Mouse (Mus musculus): ENCODE results near the gene Gm16867. TPM values are rescaled to one million over a fixed set of nuclear protein-coding genes. Genes with fewer than 3 reads are reported as not detected.
"Not testable (repeated sequence)": the region's sequence is repeated elsewhere in the genome, so short reads cannot be mapped to it uniquely, and the experiment has no call there.

Gene Gm16867
- polyA plus RNA-seq, 1 experiment from 2014 or later: not detected

- not testable (repeated sequence) for H3K9me3 ChIP-seq (ENCODE audit: control insufficient read depth, low read length); H3K4me3 ChIP-seq (ENCODE audit: control insufficient read depth in 1 of 2, insufficient read depth in 1 of 2, low read depth in 1 of 2, low read length in 2 of 2); H3K27ac ChIP-seq (replicated peaks in 1 of 2; ENCODE audit: control insufficient read depth in 1 of 2, insufficient read depth in 1 of 2, low read depth in 2 of 2, low read length in 2 of 2); H3K27me3 ChIP-seq (ENCODE audit: control insufficient read depth, insufficient read depth, low read length); ATAC-seq (ENCODE audit: insufficient number of reproducible peaks, insufficient read depth, low FRiP score, low read depth); H3K36me3 ChIP-seq (ENCODE audit: control insufficient read depth, insufficient read depth, low read length); H3K4me2 ChIP-seq (ENCODE audit: low read length); H3K4me1 ChIP-seq (ENCODE audit: control insufficient read depth in 2 of 2, insufficient read depth in 2 of 2, low read length in 2 of 2); H3K9ac ChIP-seq (ENCODE audit: low read length)
- WGBS: no CpG with 5 or more reads among the region's 10 CpGs
Measured at GRCm38 (mm10) chr14:69488001-69488400, 15.2 kb downstream of the Gm16867 start.

GRCm38 (mm10) chr14:69485466-69486135 lies 17.6 kb downstream of the Gm16867 start:
- not testable (repeated sequence) for H3K9ac ChIP-seq (ENCODE audit: low read length); ATAC-seq (ENCODE audit: insufficient number of reproducible peaks, insufficient read depth, low FRiP score, low read depth); H3K4me2 ChIP-seq (ENCODE audit: low read length); H3K4me1 ChIP-seq (ENCODE audit: control insufficient read depth in 2 of 2, insufficient read depth in 2 of 2, low read length in 2 of 2); H3K4me3 ChIP-seq (ENCODE audit: control insufficient read depth in 1 of 2, insufficient read depth in 1 of 2, low read depth in 1 of 2, low read length in 2 of 2); H3K36me3 ChIP-seq (ENCODE audit: control insufficient read depth, insufficient read depth, low read length); H3K9me3 ChIP-seq (ENCODE audit: control insufficient read depth, low read length); H3K27me3 ChIP-seq (ENCODE audit: control insufficient read depth, insufficient read depth, low read length); H3K27ac ChIP-seq (replicated peaks in 1 of 2; ENCODE audit: control insufficient read depth in 1 of 2, insufficient read depth in 1 of 2, low read depth in 2 of 2, low read length in 2 of 2)
- WGBS: no CpG with 5 or more reads among the region's 18 CpGs

- not testable (repeated sequence) for H3K4me3 ChIP-seq (ENCODE audit: control insufficient read depth in 1 of 2, insufficient read depth in 1 of 2, low read depth in 1 of 2, low read length in 2 of 2); H3K9ac ChIP-seq (ENCODE audit: low read length); H3K9me3 ChIP-seq (ENCODE audit: control insufficient read depth, low read length); H3K27ac ChIP-seq (replicated peaks in 1 of 2; ENCODE audit: control insufficient read depth in 1 of 2, insufficient read depth in 1 of 2, low read depth in 2 of 2, low read length in 2 of 2); H3K4me1 ChIP-seq (ENCODE audit: control insufficient read depth in 2 of 2, insufficient read depth in 2 of 2, low read length in 2 of 2); H3K27me3 ChIP-seq (ENCODE audit: control insufficient read depth, insufficient read depth, low read length); H3K36me3 ChIP-seq (ENCODE audit: control insufficient read depth, insufficient read depth, low read length); H3K4me2 ChIP-seq (ENCODE audit: low read length); ATAC-seq (ENCODE audit: insufficient number of reproducible peaks, insufficient read depth, low FRiP score, low read depth)
- WGBS: no CpG with 5 or more reads among the region's 11 CpGs
Measured at GRCm38 (mm10) chr14:69473941-69474646, 29.1 kb downstream of the Gm16867 start.

- not testable (repeated sequence) for H3K9ac ChIP-seq (ENCODE audit: low read length); ATAC-seq (ENCODE audit: insufficient number of reproducible peaks, insufficient read depth, low FRiP score, low read depth); H3K36me3 ChIP-seq (ENCODE audit: control insufficient read depth, insufficient read depth, low read length); H3K9me3 ChIP-seq (ENCODE audit: control insufficient read depth, low read length); H3K27ac ChIP-seq (replicated peaks in 1 of 2; ENCODE audit: control insufficient read depth in 1 of 2, insufficient read depth in 1 of 2, low read depth in 2 of 2, low read length in 2 of 2); H3K4me1 ChIP-seq (ENCODE audit: control insufficient read depth in 2 of 2, insufficient read depth in 2 of 2, low read length in 2 of 2); H3K27me3 ChIP-seq (ENCODE audit: control insufficient read depth, insufficient read depth, low read length); H3K4me2 ChIP-seq (ENCODE audit: low read length); H3K4me3 ChIP-seq (ENCODE audit: control insufficient read depth in 1 of 2, insufficient read depth in 1 of 2, low read depth in 1 of 2, low read length in 2 of 2)
- no CpG with 5 or more reads among the region's 2 CpGs for WGBS
Measured at GRCm38 (mm10) chr14:69473322-69473721, 29.8 kb downstream of the Gm16867 start.

DNA sequence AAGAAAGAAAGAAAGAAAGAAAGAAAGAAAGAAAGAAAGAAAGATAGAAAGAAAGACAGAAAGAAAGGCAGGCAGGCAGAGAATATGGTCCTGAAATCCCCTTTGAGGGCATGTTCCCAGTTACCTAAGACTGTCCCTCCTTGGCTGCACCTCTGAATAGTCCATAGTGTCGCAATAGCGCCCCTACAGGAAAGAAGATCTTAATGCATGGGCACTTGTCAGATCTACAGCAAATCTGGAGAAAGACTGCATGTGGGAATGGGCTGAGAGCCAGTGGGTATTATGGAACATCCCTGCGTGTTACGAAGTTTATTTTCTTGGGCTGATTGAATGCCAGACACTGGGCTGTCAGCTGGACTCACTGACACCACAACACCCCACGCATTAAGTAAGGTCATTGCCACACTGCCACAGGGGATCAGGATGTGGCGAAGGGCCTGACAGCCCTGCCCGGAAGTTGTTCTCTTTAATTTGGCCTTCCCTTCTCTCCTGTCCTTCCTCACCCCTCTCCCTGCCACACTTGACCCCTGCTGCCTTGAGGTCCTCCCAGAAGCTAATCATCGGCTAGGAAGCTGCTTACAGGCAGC lies 32.9 kb downstream of the Gm16867 start:
- H3K9ac ChIP-seq (ENCODE audit: low read length); H3K9me3 ChIP-seq (ENCODE audit: control insufficient read depth, low read length); H3K27me3 ChIP-seq (ENCODE audit: control insufficient read depth, insufficient read depth, low read length); H3K4me1 ChIP-seq (ENCODE audit: control insufficient read depth in 2 of 2, insufficient read depth in 2 of 2, low read length in 2 of 2); ATAC-seq (ENCODE audit: insufficient number of reproducible peaks, insufficient read depth, low FRiP score, low read depth); H3K4me2 ChIP-seq (ENCODE audit: low read length); H3K36me3 ChIP-seq (ENCODE audit: control insufficient read depth, insufficient read depth, low read length); H3K4me3 ChIP-seq (ENCODE audit: control insufficient read depth in 1 of 2, insufficient read depth in 1 of 2, low read depth in 1 of 2, low read length in 2 of 2); H3K27ac ChIP-seq (replicated peaks in 1 of 2; ENCODE audit: control insufficient read depth in 1 of 2, insufficient read depth in 1 of 2, low read depth in 2 of 2, low read length in 2 of 2): not testable (repeated sequence)
- WGBS: no CpG with 5 or more reads among the region's 8 CpGs

DNA sequence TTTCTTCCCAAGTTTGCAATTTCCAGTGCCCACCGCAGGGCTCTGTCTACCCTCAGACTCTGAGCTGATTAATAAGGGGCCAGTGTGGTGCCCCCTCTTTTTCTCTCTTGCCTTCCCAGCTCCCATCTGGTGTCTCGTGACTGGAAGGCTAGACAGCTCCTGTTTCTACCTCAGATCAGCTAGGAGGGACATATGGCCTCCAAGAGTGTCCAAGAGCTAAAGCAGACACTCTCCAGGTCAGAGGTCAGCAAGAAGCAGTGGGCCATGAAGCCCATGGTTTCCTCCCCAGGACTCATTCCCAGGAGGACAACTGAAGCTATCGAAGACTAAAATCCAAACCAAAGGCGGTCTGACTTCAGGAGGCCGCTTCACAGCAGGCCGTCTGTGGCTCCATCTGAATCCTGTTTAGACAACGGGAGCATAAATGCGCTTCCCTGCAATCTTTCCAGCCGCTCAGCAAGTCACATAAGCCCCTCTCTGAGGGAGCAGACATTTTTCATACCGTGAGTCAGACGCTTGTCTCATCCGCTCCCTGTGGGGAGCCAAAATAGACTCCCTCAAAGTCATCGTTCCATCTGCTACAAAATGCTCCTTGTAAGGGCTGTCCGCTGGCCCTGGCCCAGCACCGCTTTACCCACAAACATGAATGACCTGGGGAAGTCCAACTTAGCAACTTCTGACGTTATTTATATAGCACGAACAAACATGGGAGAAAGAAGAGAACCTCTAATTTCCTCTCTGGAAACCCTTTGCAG lies 35.4 kb downstream of the Gm16867 start:
- not testable (repeated sequence) for H3K4me1 ChIP-seq (ENCODE audit: control insufficient read depth in 2 of 2, insufficient read depth in 2 of 2, low read length in 2 of 2); H3K27ac ChIP-seq (replicated peaks in 1 of 2; ENCODE audit: control insufficient read depth in 1 of 2, insufficient read depth in 1 of 2, low read depth in 2 of 2, low read length in 2 of 2); H3K4me3 ChIP-seq (ENCODE audit: control insufficient read depth in 1 of 2, insufficient read depth in 1 of 2, low read depth in 1 of 2, low read length in 2 of 2); H3K36me3 ChIP-seq (ENCODE audit: control insufficient read depth, insufficient read depth, low read length); H3K9ac ChIP-seq (ENCODE audit: low read length); H3K27me3 ChIP-seq (ENCODE audit: control insufficient read depth, insufficient read depth, low read length); ATAC-seq (ENCODE audit: insufficient number of reproducible peaks, insufficient read depth, low FRiP score, low read depth); H3K4me2 ChIP-seq (ENCODE audit: low read length); H3K9me3 ChIP-seq (ENCODE audit: control insufficient read depth, low read length)
- WGBS: no CpG with 5 or more reads among the region's 17 CpGs

DNA sequence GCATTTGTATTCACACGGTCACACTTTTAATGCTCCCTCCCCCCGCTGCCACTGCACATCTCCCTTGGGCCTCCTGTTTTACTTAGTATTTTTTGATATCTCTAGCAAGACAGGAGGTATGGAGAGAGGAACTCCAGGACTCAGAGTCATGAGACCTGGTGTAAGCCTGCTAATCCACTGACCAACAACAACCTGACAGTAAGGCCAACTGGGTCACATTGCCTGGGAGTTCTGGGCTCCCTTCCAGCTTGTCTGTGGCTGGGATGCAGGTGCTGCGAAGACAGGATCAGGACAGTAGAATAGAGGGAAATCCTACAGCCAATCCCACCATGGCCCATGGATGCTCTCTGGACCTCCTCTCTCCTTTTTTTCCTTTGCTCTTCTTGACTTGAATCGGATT lies 38.7 kb downstream of the Gm16867 start:
- H3K9me3 ChIP-seq (ENCODE audit: control insufficient read depth, low read length); H3K9ac ChIP-seq (ENCODE audit: low read length); ATAC-seq (ENCODE audit: insufficient number of reproducible peaks, insufficient read depth, low FRiP score, low read depth); H3K27ac ChIP-seq (replicated peaks in 1 of 2; ENCODE audit: control insufficient read depth in 1 of 2, insufficient read depth in 1 of 2, low read depth in 2 of 2, low read length in 2 of 2); H3K36me3 ChIP-seq (ENCODE audit: control insufficient read depth, insufficient read depth, low read length); H3K4me3 ChIP-seq (ENCODE audit: control insufficient read depth in 1 of 2, insufficient read depth in 1 of 2, low read depth in 1 of 2, low read length in 2 of 2); H3K4me1 ChIP-seq (ENCODE audit: control insufficient read depth in 2 of 2, insufficient read depth in 2 of 2, low read length in 2 of 2); H3K4me2 ChIP-seq (ENCODE audit: low read length); H3K27me3 ChIP-seq (ENCODE audit: control insufficient read depth, insufficient read depth, low read length): not testable (repeated sequence)
- WGBS: no CpG with 5 or more reads among the region's 4 CpGs

All from heart, embryonic 14.5 days (tissue).